Mouse (Mus musculus): ENCODE data around the gene 1110008L16Rik. TPM values are rescaled to one million over a fixed set of nuclear protein-coding genes. Genes with fewer than 3 reads are reported as not detected.
A peak's percentile ranks its signal among the peaks of the same experiment; 100 is the strongest.

1110008L16Rik gene
- total RNA-seq, 2 experiments from 2014 or later = 9.3 to 9.7 TPM

- H3K4me3 ChIP-seq = no peak overlapping the region
- DNase-seq (ENCODE audit: low spot score in 2 of 2) = peak; percentile 16 to 28
- H3K27ac ChIP-seq = no peak overlapping the region
- TF ChIP-seq CTCF (conservative IDR thresholded peaks at IDR 0.05) = peak; percentile 83
These were observed 55.5 kb downstream of the 1110008L16Rik start for GRCm38 (mm10) chr12:55354904-55355303.

DNA sequence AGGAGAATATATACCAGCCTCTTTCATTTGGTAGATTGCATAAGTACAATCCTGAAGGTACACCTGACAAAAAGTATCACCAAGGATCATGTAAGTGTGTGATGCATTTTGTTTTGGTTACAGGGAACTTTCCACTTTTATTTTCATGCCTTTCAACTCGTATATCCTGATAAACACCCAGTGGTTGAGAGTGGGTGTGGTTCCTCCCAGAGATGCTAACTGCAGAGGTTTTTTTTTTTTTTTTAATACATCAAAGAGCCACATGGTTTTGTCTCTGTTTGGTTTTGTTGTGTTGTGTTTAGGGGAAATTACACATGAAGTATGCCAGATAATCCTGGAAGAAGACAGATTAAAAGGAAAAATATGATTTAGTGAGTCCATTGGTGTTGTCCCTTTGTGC lies 57.9 kb downstream of the 1110008L16Rik start:
- TF ChIP-seq CTCF (conservative IDR thresholded peaks at IDR 0.05) = no peak
- Histone ChIP-seq H3K4me3 (no peak overlapping the region), H3K27ac (no peak overlapping the region)
- DNase-seq (ENCODE audit: low spot score in 2 of 2) = no peak

GRCm38 (mm10) chr12:55360929-55361328 lies 61.6 kb downstream of the 1110008L16Rik start:
- DNase-seq (ENCODE audit: low spot score in 2 of 2) = no peak
- no peak for TF ChIP-seq CTCF (conservative IDR thresholded peaks at IDR 0.05)
- Histone ChIP-seq H3K27ac (no peak overlapping the region), H3K4me3 (no peak overlapping the region)

DNA sequence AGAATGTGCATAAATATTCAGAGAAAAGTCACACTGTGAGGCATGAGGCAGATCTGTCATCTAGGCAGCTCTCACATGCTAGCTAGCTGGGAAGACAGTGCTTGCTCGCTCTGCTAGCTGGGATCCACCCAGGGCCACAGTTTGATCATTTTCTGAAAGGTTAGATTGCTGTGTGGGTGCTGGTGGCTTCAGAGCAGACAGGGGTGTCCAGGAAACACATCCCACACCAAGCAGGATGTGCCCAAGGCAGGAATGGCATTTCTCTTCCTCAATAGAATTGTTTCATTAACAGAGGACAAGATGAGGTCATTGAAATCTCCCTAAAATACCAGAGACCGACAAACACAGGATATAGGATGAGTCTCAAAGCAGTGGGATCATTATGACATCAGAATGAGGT lies 65.7 kb downstream of the 1110008L16Rik start:
- no peak overlapping the region for H3K4me3 ChIP-seq
- no peak overlapping the region for H3K27ac ChIP-seq
- no peak for DNase-seq (ENCODE audit: low spot score in 2 of 2)
- TF ChIP-seq CTCF (conservative IDR thresholded peaks at IDR 0.05) = no peak

GRCm38 (mm10) chr12:55372424-55373055 lies 73.2 kb downstream of the 1110008L16Rik start:
- DNase-seq (ENCODE audit: low spot score in 2 of 2) = no peak
- Histone ChIP-seq H3K4me3 (no peak overlapping the region), H3K27ac (no peak overlapping the region)
- TF ChIP-seq CTCF (conservative IDR thresholded peaks at IDR 0.05) = peak; percentile 77

- Histone ChIP-seq H3K27ac (no peak overlapping the region; the same call in 1 of the 2 replicates), H3K4me3 (no peak overlapping the region)
- no peak for TF ChIP-seq CTCF (conservative IDR thresholded peaks at IDR 0.05)
- DNase-seq (ENCODE audit: low spot score in 2 of 2) = no peak
These were observed 77.7 kb downstream of the 1110008L16Rik start for GRCm38 (mm10) chr12:55376956-55377609.

GRCm38 (mm10) chr12:55377610-55377980 lies 78.2 kb downstream of the 1110008L16Rik start:
- no peak for DNase-seq (ENCODE audit: low spot score in 2 of 2)
- H3K4me3 ChIP-seq = no peak overlapping the region
- no peak for TF ChIP-seq CTCF (conservative IDR thresholded peaks at IDR 0.05)

DNA sequence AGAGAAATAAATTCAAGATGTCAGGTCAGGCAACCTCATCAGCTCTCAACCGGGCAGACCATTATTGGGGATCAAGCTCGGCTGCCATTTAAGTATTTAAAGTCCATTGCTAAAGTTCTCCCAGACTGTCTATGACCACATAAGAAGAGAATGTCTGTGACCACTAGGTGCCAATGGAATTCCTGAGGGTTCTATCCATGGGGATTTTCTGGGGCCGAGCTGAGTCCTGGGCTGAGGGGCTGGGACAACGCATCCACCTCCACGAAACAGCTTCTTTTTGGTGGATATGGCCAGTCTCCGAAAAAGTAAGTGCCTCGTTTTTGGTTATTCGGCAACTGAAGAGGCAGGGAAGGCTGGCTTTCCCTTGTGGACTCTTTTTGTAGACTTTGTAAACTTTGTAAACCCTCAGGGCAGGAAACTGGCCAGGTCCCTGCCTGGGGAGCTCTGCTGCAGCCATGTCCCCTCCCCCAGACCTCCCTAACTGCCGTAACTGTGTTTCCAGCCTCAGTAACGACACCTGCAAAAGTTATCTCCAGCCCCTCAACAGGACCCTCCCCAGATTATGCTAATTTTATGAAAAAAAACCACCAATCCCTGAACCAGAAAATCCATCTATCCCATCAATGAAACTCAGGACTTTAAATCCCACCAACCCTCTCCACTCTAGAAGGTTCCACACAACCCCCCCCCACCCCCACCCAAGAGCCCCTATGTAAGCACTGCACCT lies 84.8 kb downstream of the 1110008L16Rik start, which contains the start of gene Psma6:
Gene Psma6 (plus strand): TSS at position 200 of the 727 bp plus-strand sequence.
- H3K27ac ChIP-seq = no peak within 1 kb of the TSS; the same call in 1 of the 2 replicates
- no peak within 1 kb of the TSS for H3K4me3 ChIP-seq
- no peak for DNase-seq (ENCODE audit: low spot score in 2 of 2)
- no peak for TF ChIP-seq CTCF (conservative IDR thresholded peaks at IDR 0.05)

More at GRCm38 (mm10) chr12:55377610-55377980, 78.2 kb downstream of the 1110008L16Rik start:
- H3K27ac ChIP-seq = no peak overlapping the region; the same call in 1 of the 2 replicates

DNA sequence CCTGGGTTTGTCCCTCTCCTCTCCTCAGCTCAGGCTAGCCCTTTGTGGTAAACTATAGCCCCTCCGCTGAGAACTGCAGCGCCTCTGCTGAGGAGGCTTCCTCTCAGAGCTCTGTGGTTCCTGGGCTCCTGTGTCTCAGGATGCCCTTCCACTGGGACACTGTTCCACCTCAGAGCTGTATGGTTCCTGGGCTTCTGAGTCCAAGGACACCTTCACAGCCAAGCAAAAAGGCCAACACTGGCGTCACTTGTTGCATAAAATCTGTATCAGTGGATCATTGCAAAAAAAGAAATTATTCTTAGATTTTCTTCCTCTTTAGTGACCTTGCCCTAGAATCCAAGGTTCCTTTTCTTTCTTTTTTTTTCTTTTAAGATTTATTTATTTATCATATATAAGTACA lies 85.4 kb downstream of the 1110008L16Rik start:
- DNase-seq (ENCODE audit: low spot score in 2 of 2) = no peak
- H3K27ac ChIP-seq = no peak overlapping the region; the same call in 1 of the 2 replicates
- no peak for TF ChIP-seq CTCF (conservative IDR thresholded peaks at IDR 0.05)
- H3K4me3 ChIP-seq = no peak overlapping the region

GRCm38 (mm10) chr12:55385931-55386330 lies 86.6 kb downstream of the 1110008L16Rik start:
- H3K27ac ChIP-seq = peak overlapping the region; percentile 73
- DNase-seq (ENCODE audit: low spot score in 2 of 2) = no peak
- no peak overlapping the region for H3K4me3 ChIP-seq
- no peak for TF ChIP-seq CTCF (conservative IDR thresholded peaks at IDR 0.05)

DNA sequence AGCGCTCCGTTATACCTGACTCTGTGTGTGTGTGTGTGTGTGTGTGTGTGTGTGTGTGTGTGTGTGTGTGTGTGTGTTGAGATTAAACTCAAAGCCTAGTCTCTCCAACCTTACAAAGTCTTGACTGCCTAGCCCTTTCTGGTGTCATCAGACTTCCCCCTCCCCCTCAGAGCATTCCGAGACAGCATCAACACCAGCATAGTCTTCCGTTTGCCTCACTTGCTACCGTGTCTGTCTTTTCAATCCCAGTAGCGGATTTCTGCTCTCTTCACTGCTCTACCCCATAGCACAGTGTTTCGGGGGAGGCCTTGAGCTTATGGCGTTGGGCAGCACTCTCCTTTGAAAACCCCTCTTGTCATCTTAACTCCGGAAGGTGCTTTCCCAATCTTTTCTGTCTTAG lies 87.1 kb downstream of the 1110008L16Rik start:
- Histone ChIP-seq H3K4me3 (no peak overlapping the region), H3K27ac (peak overlapping the region; percentile 59; the same call in 1 of the 2 replicates)
- no peak for TF ChIP-seq CTCF (conservative IDR thresholded peaks at IDR 0.05)
- no peak for DNase-seq (ENCODE audit: low spot score in 2 of 2)

- no peak for DNase-seq (ENCODE audit: low spot score in 2 of 2)
- Histone ChIP-seq H3K27ac (peak overlapping the region; percentile 59; the same call in 1 of the 2 replicates), H3K4me3 (no peak overlapping the region)
- no peak for TF ChIP-seq CTCF (conservative IDR thresholded peaks at IDR 0.05)
These were observed 87.9 kb downstream of the 1110008L16Rik start for GRCm38 (mm10) chr12:55387083-55387787.

Measured in layer of hippocampus, adult 2 months (tissue).